Mouse (Mus musculus) cerebellum, adult 18-20 months (tissue): ENCODE measurements around the gene Odc1.

ENCODE experiments used
- DNase-seq, 2 experiments: peaks; one replicate each; pipeline ENCODE4 v3.0.0; 2021

Gene Odc1

DNA sequence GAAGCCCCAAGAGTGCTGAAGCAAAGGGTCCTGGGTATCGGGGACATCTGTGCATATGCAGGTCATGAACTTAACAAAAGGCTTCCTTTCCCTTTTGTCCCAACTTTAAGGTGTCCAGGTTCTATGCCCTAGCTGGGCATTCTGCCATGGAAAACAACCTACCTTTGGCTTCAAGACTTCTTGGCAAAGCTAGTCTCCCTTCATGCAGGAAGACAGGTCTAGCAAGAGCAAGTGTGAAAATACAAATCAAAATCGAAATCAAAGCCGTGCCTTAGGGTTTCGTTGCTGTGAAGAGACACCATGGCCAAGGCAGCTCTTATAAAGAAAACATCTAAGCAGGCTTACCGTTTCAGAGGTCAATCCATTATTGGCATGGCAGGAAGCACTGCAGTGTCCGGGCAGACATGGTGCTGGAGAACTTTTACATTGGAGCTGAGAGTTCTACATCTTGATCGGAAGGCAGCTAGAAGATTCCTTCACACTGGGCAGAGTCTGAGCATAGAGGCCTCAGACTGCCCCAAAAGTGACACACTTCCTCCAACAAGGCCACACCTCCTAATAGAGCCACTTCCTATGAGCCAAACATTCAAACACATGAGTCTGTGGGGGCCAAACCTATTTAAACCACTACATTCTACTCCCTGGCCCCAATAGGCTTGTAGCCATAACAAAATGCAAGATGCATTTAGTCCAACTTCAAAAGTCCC, 44.5 kb downstream of the Odc1 start:
- DNase-seq: no peak

DNA sequence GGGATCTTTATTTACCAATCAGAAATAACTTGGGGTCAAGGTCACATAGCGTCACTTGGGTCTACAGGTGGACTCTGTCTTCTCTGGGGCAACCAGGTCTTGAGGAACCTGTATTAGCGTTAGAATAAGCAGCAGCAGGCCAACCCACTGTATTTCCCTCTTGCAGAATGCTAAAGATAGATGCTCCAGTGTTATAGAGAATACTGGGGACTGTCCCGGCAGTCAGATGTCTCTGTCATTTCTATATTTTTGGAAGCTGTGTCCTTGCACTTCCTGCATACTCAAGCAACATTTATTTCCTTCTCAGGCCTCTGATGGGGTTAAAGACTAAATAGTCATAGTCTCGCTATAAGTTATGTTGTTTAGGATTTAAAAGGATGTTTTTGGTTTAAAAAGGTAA, 46.7 kb downstream of the Odc1 start:
- DNase-seq: no peak

DNA sequence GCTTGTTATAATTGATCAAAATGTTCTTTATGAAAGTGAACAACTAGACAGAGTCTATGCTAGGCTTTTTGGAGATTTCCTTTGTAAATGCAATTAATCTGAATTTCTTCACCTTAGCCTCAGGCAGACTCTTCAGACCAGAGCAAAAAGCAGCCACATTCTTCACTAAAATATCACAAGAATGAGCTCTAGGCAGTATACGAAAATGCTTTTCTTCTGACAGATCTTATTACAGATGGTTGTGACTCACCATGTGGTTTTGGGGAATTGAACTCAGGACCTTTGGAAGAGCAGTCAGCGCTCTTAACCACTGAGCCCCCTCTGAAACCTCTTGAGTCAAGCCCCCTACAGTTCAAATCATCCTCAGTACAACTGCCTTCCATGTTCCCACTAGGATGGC, 49.4 kb downstream of the Odc1 start:
- DNase-seq: no peak

DNA sequence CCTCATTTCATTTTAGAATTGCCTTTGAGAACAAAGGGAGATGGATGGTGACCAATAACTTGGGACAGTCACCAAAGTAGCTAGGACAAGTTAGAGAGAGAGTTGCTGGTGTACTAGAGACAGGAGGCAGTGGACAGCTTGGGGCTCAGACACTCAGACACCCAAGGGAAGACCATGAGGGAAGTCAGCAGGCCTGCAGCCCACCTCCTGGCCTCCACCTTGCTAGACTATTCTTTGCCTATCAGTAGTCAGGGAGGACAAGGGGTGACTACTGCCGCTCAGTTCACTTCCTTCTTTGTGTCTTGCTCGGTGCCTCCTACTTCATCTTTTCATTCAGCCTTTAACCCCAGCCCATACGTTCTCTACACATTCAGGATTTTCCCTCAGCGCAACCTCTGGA, 50.1 kb downstream of the Odc1 start:
- no peak for DNase-seq

DNA sequence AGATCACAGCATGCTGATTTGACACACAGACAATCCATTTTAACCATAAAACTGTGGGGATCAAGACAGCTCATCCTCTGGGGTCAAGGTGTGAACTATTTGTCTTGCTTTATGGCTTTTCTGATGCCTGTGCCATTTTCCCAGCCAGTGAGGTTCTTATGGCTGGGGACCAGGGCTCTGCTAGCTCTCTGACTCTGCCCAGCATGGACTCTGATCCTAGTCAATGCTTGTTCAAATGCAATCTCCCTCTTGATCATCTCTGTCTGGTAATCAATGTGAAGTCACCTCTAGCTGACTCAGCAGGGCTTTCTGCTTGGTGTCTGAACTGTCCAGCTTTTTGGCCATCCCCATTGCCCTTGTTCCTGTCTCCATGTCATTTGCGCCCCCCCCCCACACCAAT, 50.6 kb downstream of the Odc1 start:
- DNase-seq: no peak
